Mouse (Mus musculus): ENCODE measurements around the gene Dnmt3b. TPM values are rescaled to one million over a fixed set of nuclear protein-coding genes. Genes with fewer than 3 reads are reported as not detected.

Dnmt3b gene
- total and polyA plus RNA-seq, 3 experiments = 11.6 to 17.5 TPM; not detected in 1

- Histone ChIP-seq H3K79me2 (ENCODE audit: control insufficient read depth, insufficient read depth, low read length, poor library complexity) (no peaks in the 10 kb centered on the region), H3K9me3 (replicated peaks; ENCODE audit: insufficient read depth, low read length) (no peaks in the 10 kb centered on the region), H3K4me3 (ENCODE audit: control insufficient read depth in 1 of 2, insufficient read depth in 1 of 2, low read depth in 2 of 2, low read length in 2 of 2) (no peak overlapping the region), H3K4me1 (ENCODE audit: control insufficient read depth in 1 of 2, insufficient read depth in 2 of 2, low read length in 2 of 2) (no peaks in the 10 kb centered on the region), H3K27me3 (ENCODE audit: control insufficient read depth in 1 of 2, insufficient read depth in 2 of 2, low read length in 2 of 2) (no peaks in the 10 kb centered on the region), H3K36me3 (ENCODE audit: control insufficient read depth in 1 of 2, insufficient read depth in 2 of 2, low read length in 2 of 2) (no peaks in the 10 kb centered on the region), H3K27ac (ENCODE audit: control insufficient read depth, low read depth, low read length) (no peak overlapping the region), H3K9ac (ENCODE audit: control insufficient read depth, low read depth, low read length, poor library complexity, severe bottlenecking) (no peak overlapping the region)
- TF ChIP-seq MYC (IDR thresholded peaks at IDR 0.05; ENCODE audit: low read depth, low read length) = no peak
- no peak for TF ChIP-seq MAFK (IDR thresholded peaks at IDR 0.05; ENCODE audit: borderline replicate concordance, low read depth, low read length)
- TF ChIP-seq POLR2AphosphoS5 (IDR thresholded peaks at IDR 0.05; ENCODE audit: borderline replicate concordance, low read depth, low read length) = no peak
- TF ChIP-seq GABPA (IDR thresholded peaks at IDR 0.05; ENCODE audit: low read depth, low read length) = no peak
- TF ChIP-seq MYB (IDR thresholded peaks at IDR 0.05; ENCODE audit: low read depth, low read length) = no peak
- no peak for TF ChIP-seq MAZ (IDR thresholded peaks at IDR 0.05; ENCODE audit: low read depth, low read length)
- no peak for DNase-seq (ENCODE audit: low read depth, low spot score)
Measured at GRCm38 (mm10) chr2:153618439-153618838, 30.8 kb upstream of the Dnmt3b start.

- Histone ChIP-seq H3K79me2 (ENCODE audit: control insufficient read depth, insufficient read depth, low read length, poor library complexity) (no peaks in the 10 kb centered on the region), H3K27me3 (ENCODE audit: control insufficient read depth in 1 of 2, insufficient read depth in 2 of 2, low read length in 2 of 2) (no peaks in the 10 kb centered on the region), H3K36me3 (ENCODE audit: control insufficient read depth in 1 of 2, insufficient read depth in 2 of 2, low read length in 2 of 2) (no peaks in the 10 kb centered on the region), H3K9ac (ENCODE audit: control insufficient read depth, low read depth, low read length, poor library complexity, severe bottlenecking) (no peak overlapping the region), H3K9me3 (replicated peaks; ENCODE audit: insufficient read depth, low read length) (no peaks in the 10 kb centered on the region), H3K4me3 (ENCODE audit: control insufficient read depth in 1 of 2, insufficient read depth in 1 of 2, low read depth in 2 of 2, low read length in 2 of 2) (no peak overlapping the region), H3K4me1 (ENCODE audit: control insufficient read depth in 1 of 2, insufficient read depth in 2 of 2, low read length in 2 of 2) (no peaks in the 10 kb centered on the region), H3K27ac (ENCODE audit: control insufficient read depth, low read depth, low read length) (no peak overlapping the region)
- DNase-seq (ENCODE audit: low read depth, low spot score) = no peak
- no peak for TF ChIP-seq MAZ (IDR thresholded peaks at IDR 0.05; ENCODE audit: low read depth, low read length)
- TF ChIP-seq KAT2A (conservative IDR thresholded peaks at IDR 0.05; ENCODE audit: low read depth, low read length) = no peak
- no peak for TF ChIP-seq POLR2A (IDR thresholded peaks at IDR 0.05; ENCODE audit: control insufficient read depth in 1 of 2, insufficient read depth in 1 of 2, low read depth in 1 of 2, low read length in 2 of 2, poor library complexity in 1 of 2)
- no peak for TF ChIP-seq POLR2AphosphoS5 (IDR thresholded peaks at IDR 0.05; ENCODE audit: borderline replicate concordance, low read depth, low read length)
- TF ChIP-seq MAX (IDR thresholded peaks at IDR 0.05; ENCODE audit: low read length) = no peak
Measured at GRCm38 (mm10) chr2:153618889-153619288, 30.4 kb upstream of the Dnmt3b start.

GRCm38 (mm10) chr2:153622449-153622848 is 26.8 kb upstream of the Dnmt3b start:
- no peak for DNase-seq (ENCODE audit: low read depth, low spot score)
- no peaks in the 10 kb centered on the region for H3K79me2 ChIP-seq (ENCODE audit: control insufficient read depth, insufficient read depth, low read length, poor library complexity)
- H3K27me3 ChIP-seq (ENCODE audit: control insufficient read depth in 1 of 2, insufficient read depth in 2 of 2, low read length in 2 of 2) = no peaks in the 10 kb centered on the region
- no peaks in the 10 kb centered on the region for H3K36me3 ChIP-seq (ENCODE audit: control insufficient read depth in 1 of 2, insufficient read depth in 2 of 2, low read length in 2 of 2)
- H3K4me1 ChIP-seq (ENCODE audit: control insufficient read depth in 1 of 2, insufficient read depth in 2 of 2, low read length in 2 of 2) = no peaks in the 10 kb centered on the region
- no peaks in the 10 kb centered on the region for H3K9me3 ChIP-seq (replicated peaks; ENCODE audit: insufficient read depth, low read length)
- no peak overlapping the region for H3K4me3 ChIP-seq (ENCODE audit: control insufficient read depth in 1 of 2, insufficient read depth in 1 of 2, low read depth in 2 of 2, low read length in 2 of 2)
- H3K27ac ChIP-seq (ENCODE audit: control insufficient read depth, low read depth, low read length) = no peak overlapping the region
- TF ChIP-seq NRF1 (IDR thresholded peaks at IDR 0.05; ENCODE audit: insufficient read depth, low read depth, low read length, poor library complexity, severe bottlenecking) (no peak), POLR2AphosphoS2 (IDR thresholded peaks at IDR 0.05; ENCODE audit: low read length) (no peak), MXI1 (IDR thresholded peaks at IDR 0.05; ENCODE audit: low read depth, low read length) (no peak), EP300 (IDR thresholded peaks at IDR 0.05; ENCODE audit: low read depth in 1 of 2, low read length in 2 of 2) (no peak), ZKSCAN1 (IDR thresholded peaks at IDR 0.05; ENCODE audit: low read depth, low read length) (no peak), MYB (IDR thresholded peaks at IDR 0.05; ENCODE audit: low read depth, low read length) (no peak), BHLHE40 (IDR thresholded peaks at IDR 0.05; ENCODE audit: borderline replicate concordance, low read depth, low read length) (no peak), USF2 (IDR thresholded peaks at IDR 0.05; ENCODE audit: borderline replicate concordance in 1 of 2, insufficient read depth in 1 of 2, low read depth in 1 of 2, low read length in 2 of 2) (no peak), CTCF (IDR thresholded peaks at IDR 0.05 in 2 of 3, conservative IDR thresholded peaks at IDR 0.05 in 1 of 3; ENCODE audit: control insufficient read depth in 1 of 3, insufficient read depth in 1 of 3, low read depth in 2 of 3, low read length in 3 of 3, poor library complexity in 1 of 3, severe bottlenecking in 1 of 3) (no peak), NELFE (IDR thresholded peaks at IDR 0.05; ENCODE audit: low read depth, low read length) (no peak)
- no peak overlapping the region for H3K9ac ChIP-seq (ENCODE audit: control insufficient read depth, low read depth, low read length, poor library complexity, severe bottlenecking)

Measured in MEL (cell line).